Mouse (Mus musculus): ENCODE measurements around the gene Adcy3. TPM values are rescaled to one million over a fixed set of nuclear protein-coding genes. Genes with fewer than 3 reads are reported as not detected.

Adcy3 gene
- polyA plus RNA-seq, 1 experiment: 5.9 TPM

GRCm38 (mm10) chr12:4133847-4134212 lies 927 bp downstream of the Adcy3 start:
- WGBS: 27% methylated on average over 11 of the region's 11 CpGs
- H3K27me3 ChIP-seq (replicated peaks; ENCODE audit: control insufficient read depth, insufficient read depth, low read length): no peaks in the 10 kb centered on the region
- H3K36me3 ChIP-seq (ENCODE audit: control insufficient read depth, insufficient read depth, low read length): no peaks in the 10 kb centered on the region
- no peaks in the 10 kb centered on the region for H3K4me1 ChIP-seq (ENCODE audit: control insufficient read depth, insufficient read depth, low read length)
- DNase-seq: no peak
- H3K4me3 ChIP-seq (ENCODE audit: insufficient read depth, low read depth, low read length): peak overlapping the region; percentile 35
- no peak overlapping the region for H3K27ac ChIP-seq (ENCODE audit: insufficient read depth, low read depth, low read length)
- TF ChIP-seq CTCF (conservative IDR thresholded peaks at IDR 0.05; ENCODE audit: insufficient read depth, insufficient read length, low read depth, low read length) (no peak), POLR2A (IDR thresholded peaks at IDR 0.05; ENCODE audit: low read depth, low read length) (no peak)

GRCm38 (mm10) chr12:4143179-4143578 lies 10.3 kb downstream of the Adcy3 start:
- no peak for TF ChIP-seq CTCF (conservative IDR thresholded peaks at IDR 0.05; ENCODE audit: insufficient read depth, insufficient read length, low read depth, low read length)
- no peak for TF ChIP-seq POLR2A (IDR thresholded peaks at IDR 0.05; ENCODE audit: low read depth, low read length)
- DNase-seq: no peak
- WGBS: 94% methylated on average over 5 of the region's 5 CpGs
- Histone ChIP-seq H3K27ac (ENCODE audit: insufficient read depth, low read depth, low read length) (no peak overlapping the region), H3K36me3 (ENCODE audit: control insufficient read depth, insufficient read depth, low read length) (no peaks in the 10 kb centered on the region), H3K4me1 (ENCODE audit: control insufficient read depth, insufficient read depth, low read length) (no peaks in the 10 kb centered on the region), H3K27me3 (replicated peaks; ENCODE audit: control insufficient read depth, insufficient read depth, low read length) (no peaks in the 10 kb centered on the region), H3K4me3 (ENCODE audit: insufficient read depth, low read depth, low read length) (no peak overlapping the region)

- TF ChIP-seq POLR2A (IDR thresholded peaks at IDR 0.05; ENCODE audit: low read depth, low read length) (no peak), CTCF (conservative IDR thresholded peaks at IDR 0.05; ENCODE audit: insufficient read depth, insufficient read length, low read depth, low read length) (no peak)
- peak; percentile 35 for DNase-seq
- WGBS: 69% methylated on average over 2 of the region's 2 CpGs
Observed at GRCm38 (mm10) chr12:4150936-4151335, 18.0 kb downstream of the Adcy3 start.

GRCm38 (mm10) chr12:4151969-4152368 lies 19.1 kb downstream of the Adcy3 start:
- peak; percentile 31 for DNase-seq
- Histone ChIP-seq H3K27ac (ENCODE audit: insufficient read depth, low read depth, low read length) (no peak overlapping the region), H3K4me1 (ENCODE audit: control insufficient read depth, insufficient read depth, low read length) (no peaks in the 10 kb centered on the region), H3K4me3 (ENCODE audit: insufficient read depth, low read depth, low read length) (no peak overlapping the region), H3K36me3 (ENCODE audit: control insufficient read depth, insufficient read depth, low read length) (no peaks in the 10 kb centered on the region), H3K27me3 (replicated peaks; ENCODE audit: control insufficient read depth, insufficient read depth, low read length) (no peaks in the 10 kb centered on the region)
- TF ChIP-seq POLR2A (IDR thresholded peaks at IDR 0.05; ENCODE audit: low read depth, low read length) (no peak), CTCF (conservative IDR thresholded peaks at IDR 0.05; ENCODE audit: insufficient read depth, insufficient read length, low read depth, low read length) (no peak)
- WGBS: 87% methylated on average over 3 of the region's 3 CpGs

More at GRCm38 (mm10) chr12:4150936-4151335, 18.0 kb downstream of the Adcy3 start:
- H3K27ac ChIP-seq (ENCODE audit: insufficient read depth, low read depth, low read length): no peak overlapping the region
- no peaks in the 10 kb centered on the region for H3K4me1 ChIP-seq (ENCODE audit: control insufficient read depth, insufficient read depth, low read length)
- no peaks in the 10 kb centered on the region for H3K27me3 ChIP-seq (replicated peaks; ENCODE audit: control insufficient read depth, insufficient read depth, low read length)
- H3K36me3 ChIP-seq (ENCODE audit: control insufficient read depth, insufficient read depth, low read length): no peaks in the 10 kb centered on the region
- H3K4me3 ChIP-seq (ENCODE audit: insufficient read depth, low read depth, low read length): no peak overlapping the region

GRCm38 (mm10) chr12:4157466-4157865 lies 24.6 kb downstream of the Adcy3 start:
- WGBS: 83% methylated on average over 2 of the region's 2 CpGs
- DNase-seq: no peak
- TF ChIP-seq POLR2A (IDR thresholded peaks at IDR 0.05; ENCODE audit: low read depth, low read length) (no peak), CTCF (conservative IDR thresholded peaks at IDR 0.05; ENCODE audit: insufficient read depth, insufficient read length, low read depth, low read length) (no peak)
- no peaks in the 10 kb centered on the region for H3K4me1 ChIP-seq (ENCODE audit: control insufficient read depth, insufficient read depth, low read length)
- no peak overlapping the region for H3K4me3 ChIP-seq (ENCODE audit: insufficient read depth, low read depth, low read length)
- H3K27ac ChIP-seq (ENCODE audit: insufficient read depth, low read depth, low read length): no peak overlapping the region
- H3K36me3 ChIP-seq (ENCODE audit: control insufficient read depth, insufficient read depth, low read length): no peaks in the 10 kb centered on the region
- H3K27me3 ChIP-seq (replicated peaks; ENCODE audit: control insufficient read depth, insufficient read depth, low read length): no peaks in the 10 kb centered on the region

GRCm38 (mm10) chr12:4158179-4158578 lies 25.3 kb downstream of the Adcy3 start:
- Histone ChIP-seq H3K4me1 (ENCODE audit: control insufficient read depth, insufficient read depth, low read length) (no peaks in the 10 kb centered on the region), H3K27me3 (replicated peaks; ENCODE audit: control insufficient read depth, insufficient read depth, low read length) (no peaks in the 10 kb centered on the region), H3K27ac (ENCODE audit: insufficient read depth, low read depth, low read length) (no peak overlapping the region), H3K36me3 (ENCODE audit: control insufficient read depth, insufficient read depth, low read length) (no peaks in the 10 kb centered on the region), H3K4me3 (ENCODE audit: insufficient read depth, low read depth, low read length) (no peak overlapping the region)
- no peak for TF ChIP-seq POLR2A (IDR thresholded peaks at IDR 0.05; ENCODE audit: low read depth, low read length)
- TF ChIP-seq CTCF (conservative IDR thresholded peaks at IDR 0.05; ENCODE audit: insufficient read depth, insufficient read length, low read depth, low read length): no peak
- no peak for DNase-seq
- 84% methylated on average over 3 of the region's 3 CpGs for WGBS

- no peak for DNase-seq
- WGBS: 85% methylated on average over 7 of the region's 7 CpGs
- Histone ChIP-seq H3K4me1 (ENCODE audit: control insufficient read depth, insufficient read depth, low read length) (no peaks in the 10 kb centered on the region), H3K4me3 (ENCODE audit: insufficient read depth, low read depth, low read length) (no peak overlapping the region), H3K27me3 (replicated peaks; ENCODE audit: control insufficient read depth, insufficient read depth, low read length) (no peaks in the 10 kb centered on the region), H3K36me3 (ENCODE audit: control insufficient read depth, insufficient read depth, low read length) (no peaks in the 10 kb centered on the region), H3K27ac (ENCODE audit: insufficient read depth, low read depth, low read length) (no peak overlapping the region)
- TF ChIP-seq POLR2A (IDR thresholded peaks at IDR 0.05; ENCODE audit: low read depth, low read length) (no peak), CTCF (conservative IDR thresholded peaks at IDR 0.05; ENCODE audit: insufficient read depth, insufficient read length, low read depth, low read length) (no peak)
Observed at GRCm38 (mm10) chr12:4158868-4159632, 26.1 kb downstream of the Adcy3 start.

All from kidney, adult 2 months (tissue).